Mouse (Mus musculus): ENCODE measurements around the gene Rbmxl2. TPM values are rescaled to one million over a fixed set of nuclear protein-coding genes. Genes with fewer than 3 reads are reported as not detected.

The Rbmxl2 gene
- polyA plus RNA-seq (2017; shearing (Covaris generic)) = not detected

DNA sequence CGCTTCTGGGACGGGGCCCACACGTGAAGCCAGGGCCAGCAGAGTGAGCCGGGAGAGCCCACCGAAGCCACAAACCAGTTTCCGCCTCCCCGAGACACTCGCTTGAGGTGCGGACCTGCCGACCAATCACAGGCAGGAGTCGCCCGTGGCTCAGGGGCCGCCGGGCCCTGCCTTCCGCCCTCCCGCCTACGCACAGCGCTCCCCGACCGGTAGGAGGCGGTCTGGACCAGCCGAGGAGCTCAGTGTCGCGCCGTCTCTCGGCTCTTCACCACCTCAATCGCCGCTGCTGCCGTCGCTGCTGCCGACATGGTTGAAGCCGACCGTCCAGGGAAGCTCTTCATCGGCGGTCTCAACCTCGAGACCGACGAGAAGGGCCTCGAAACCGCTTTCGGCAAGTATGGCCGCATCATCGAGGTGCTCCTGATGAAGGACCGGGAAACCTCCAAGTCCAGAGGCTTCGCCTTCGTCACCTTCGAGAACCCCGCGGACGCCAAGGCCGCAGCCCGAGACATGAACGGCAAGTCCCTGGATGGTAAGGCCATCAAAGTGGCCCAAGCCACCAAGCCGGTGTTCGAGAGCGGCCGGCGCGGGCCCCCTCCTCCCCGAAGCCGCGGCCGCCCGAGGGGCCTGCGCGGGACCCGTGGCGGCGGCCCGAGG lies at the start of gene Rbmxl2:
Gene Rbmxl2, plus strand, starts transcription at position 242 of the 657 bp plus-strand sequence.

DNA sequence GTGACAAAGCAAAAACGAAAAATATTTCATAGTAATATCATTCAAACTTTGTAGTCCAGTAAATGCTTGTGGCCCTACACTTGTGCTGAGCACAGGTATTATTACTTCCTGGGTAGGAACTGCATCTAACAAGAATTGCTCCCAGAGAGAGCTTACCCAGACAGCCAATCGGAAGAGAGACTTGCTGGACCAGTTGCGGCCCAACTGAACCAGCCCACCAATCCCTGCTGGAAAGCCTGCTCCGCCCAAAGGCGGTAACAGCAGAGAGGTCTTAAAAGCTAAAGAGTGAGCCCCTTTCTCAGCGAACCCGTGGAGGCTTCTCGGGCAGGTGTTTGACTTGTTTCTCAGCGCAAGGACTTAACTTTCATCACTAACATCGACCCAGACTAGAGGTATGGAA lies 42.6 kb upstream of the Rbmxl2 start, which contains the start of gene Nlrp14:
Gene Nlrp14, plus strand, starts transcription at position 301 of the 400 bp plus-strand sequence.

Other genes with a start within 250 kb of the Rbmxl2 start
- not detected for gene Olfr6, start 245.5 kb upstream of the Rbmxl2 start, polyA plus RNA-seq (2017; shearing (Covaris generic))
- not detected for gene Olfr711, start 234.0 kb upstream of the Rbmxl2 start, polyA plus RNA-seq (2017; shearing (Covaris generic))
- gene Olfr2, start 203.4 kb upstream of the Rbmxl2 start, polyA plus RNA-seq (2017; shearing (Covaris generic)) = not detected
- not detected for gene Olfr713, start 178.3 kb upstream of the Rbmxl2 start, polyA plus RNA-seq (2017; shearing (Covaris generic))
- gene Olfr714, start 138.5 kb upstream of the Rbmxl2 start, polyA plus RNA-seq (2017; shearing (Covaris generic)) = not detected
- not detected for gene Olfr17, start 116.2 kb upstream of the Rbmxl2 start, polyA plus RNA-seq (2017; shearing (Covaris generic))
- not detected for gene Olfr715b, start 99.1 kb upstream of the Rbmxl2 start, polyA plus RNA-seq (2017; shearing (Covaris generic))
- not detected for gene Olfr715, start 78.4 kb upstream of the Rbmxl2 start, polyA plus RNA-seq (2017; shearing (Covaris generic))
- not detected for gene Olfr716, start 71.1 kb upstream of the Rbmxl2 start, polyA plus RNA-seq (2017; shearing (Covaris generic))
- not detected for gene Nlrp14, start 42.5 kb upstream of the Rbmxl2 start, polyA plus RNA-seq (2017; shearing (Covaris generic))
- gene Syt9, start 161.3 kb downstream of the Rbmxl2 start, polyA plus RNA-seq (2017; shearing (Covaris generic)) = not detected